Mouse (Mus musculus) mouse trophoblast stem cell (cell line): ENCODE measurements around the gene Fam19a2.

ENCODE experiments used
- in situ Hi-C, 2 experiments: fragments of 300-500 bp; cut with MseI, MboI; formaldehyde crosslinking; loops; 2 replicates in 1 of 2; 3 replicates in 1 of 2; pipeline ENCODE4 v1.15.1; 2025

Gene Fam19a2

DNA sequence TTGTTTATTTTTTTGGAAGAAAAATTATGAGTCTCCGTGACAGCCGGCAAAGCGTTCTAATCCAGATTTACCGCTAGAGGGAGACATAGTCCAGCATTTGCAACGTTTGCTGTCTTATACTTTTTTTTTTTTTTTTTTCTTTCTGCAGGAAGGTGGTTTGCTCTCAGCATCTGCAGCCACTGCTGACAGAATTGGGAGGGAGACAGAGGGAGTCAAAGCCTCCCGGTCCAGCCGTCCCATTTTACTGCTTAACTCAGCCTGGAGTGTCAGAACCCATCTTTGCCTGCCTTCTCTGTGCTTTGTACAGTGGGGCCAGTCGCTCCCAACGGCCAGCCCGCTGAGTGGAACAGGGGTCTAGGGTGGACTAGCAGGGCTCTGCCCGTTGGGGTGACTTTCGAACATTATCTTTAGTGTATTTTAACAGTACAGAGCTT lies at the start of gene Fam19a2:
Gene Fam19a2 (plus strand): TSS at position 121 of the 434 bp plus-strand sequence.
- in situ Hi-C loops: no loop called here

DNA sequence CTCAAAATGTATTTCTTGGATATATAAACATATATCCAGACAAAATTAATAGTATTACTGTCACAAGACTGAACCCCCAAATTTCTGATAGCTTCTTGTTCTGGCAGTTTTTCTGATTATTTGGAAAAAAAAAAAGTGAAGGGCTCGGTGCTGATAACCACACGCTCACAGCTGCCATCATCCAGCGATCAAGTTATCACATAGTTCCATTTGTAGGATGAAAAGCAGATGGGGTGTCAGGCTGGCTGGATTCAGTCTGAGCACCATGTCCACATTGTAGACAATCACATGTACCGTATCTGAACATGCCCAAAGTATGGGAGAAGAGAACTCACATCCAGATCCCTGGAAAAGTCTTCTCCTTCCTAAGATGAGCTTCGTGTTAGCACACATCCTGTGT lies 41.0 kb upstream of the Fam19a2 start:
- in situ Hi-C loops: no loop called here

DNA sequence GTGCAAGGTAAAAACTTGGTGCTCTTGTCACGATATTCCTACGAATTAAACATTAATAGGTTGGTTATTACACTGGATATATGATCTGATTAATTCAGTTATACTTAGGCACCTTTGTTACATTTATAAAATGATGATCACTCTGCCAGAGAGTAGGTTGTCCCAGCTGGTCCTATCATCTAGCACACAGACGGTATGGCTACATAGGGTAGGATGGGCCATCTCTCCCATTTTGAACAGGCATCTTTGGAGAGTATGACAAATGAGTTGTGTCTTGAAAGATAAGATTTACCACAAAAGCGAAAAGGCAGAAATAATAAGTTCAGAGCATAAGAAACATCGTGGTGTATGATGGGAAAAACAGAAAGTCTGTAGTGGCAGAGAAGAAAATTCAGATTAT lies 34.4 kb upstream of the Fam19a2 start:
- in situ Hi-C loops: no loop called here

DNA sequence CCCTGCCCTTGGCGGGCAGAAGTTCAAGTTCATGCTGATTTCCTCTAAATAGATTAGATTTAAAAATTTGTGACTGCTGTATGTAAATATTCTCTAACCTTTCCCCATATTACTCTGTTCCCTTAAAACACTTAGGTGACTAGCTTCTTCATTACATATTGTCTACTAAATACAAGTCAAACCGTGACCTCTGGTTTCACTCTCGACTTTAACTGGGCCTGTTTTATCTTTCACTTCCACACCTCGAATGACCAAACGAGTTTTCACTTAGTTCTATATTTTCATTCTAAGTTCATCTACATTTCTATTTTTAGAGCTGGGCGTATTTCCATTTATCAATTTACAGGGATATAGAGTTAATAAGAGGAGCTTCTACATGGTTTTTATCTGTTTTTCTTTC lies 15.7 kb upstream of the Fam19a2 start:
- in situ Hi-C loops: no loop called here

DNA sequence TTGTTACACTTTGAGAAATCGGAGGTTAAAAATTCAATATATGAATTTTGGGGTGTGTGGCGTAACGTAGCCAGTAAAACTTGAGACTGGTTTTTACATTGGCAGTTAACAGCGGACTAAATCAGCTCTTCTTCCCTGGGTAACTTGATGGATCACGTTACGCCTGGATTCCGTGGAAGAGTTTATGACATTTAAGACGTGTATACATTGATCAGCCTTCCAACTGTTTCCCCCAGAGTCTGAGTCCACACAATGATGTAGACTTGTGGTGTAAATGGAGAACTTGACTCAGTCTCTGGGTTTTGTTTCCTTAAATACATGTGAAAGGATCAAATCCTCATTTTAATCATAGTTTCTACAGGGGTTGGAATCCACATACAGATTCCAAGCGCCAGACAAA lies 11.9 kb upstream of the Fam19a2 start:
- in situ Hi-C loops: no loop called here

DNA sequence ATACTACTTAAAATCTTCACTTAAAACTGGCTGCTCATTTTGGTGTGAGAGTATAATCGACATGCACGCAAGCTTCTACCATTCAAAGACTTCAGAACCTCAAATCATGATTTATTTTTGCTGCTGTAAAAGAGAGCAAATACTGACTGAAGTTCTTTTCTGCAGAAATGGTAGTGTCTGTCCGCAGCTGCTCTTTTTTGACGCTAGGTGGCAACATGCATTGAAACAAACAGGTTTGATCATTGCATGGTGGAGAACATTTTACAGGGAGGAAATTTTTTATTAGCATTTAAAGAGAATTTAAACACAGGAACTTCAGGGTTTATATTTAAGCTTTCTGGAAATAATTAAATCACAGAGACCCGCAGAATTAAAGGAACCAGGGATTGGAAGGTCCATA lies 9.5 kb upstream of the Fam19a2 start:
- in situ Hi-C loops: no loop called here

DNA sequence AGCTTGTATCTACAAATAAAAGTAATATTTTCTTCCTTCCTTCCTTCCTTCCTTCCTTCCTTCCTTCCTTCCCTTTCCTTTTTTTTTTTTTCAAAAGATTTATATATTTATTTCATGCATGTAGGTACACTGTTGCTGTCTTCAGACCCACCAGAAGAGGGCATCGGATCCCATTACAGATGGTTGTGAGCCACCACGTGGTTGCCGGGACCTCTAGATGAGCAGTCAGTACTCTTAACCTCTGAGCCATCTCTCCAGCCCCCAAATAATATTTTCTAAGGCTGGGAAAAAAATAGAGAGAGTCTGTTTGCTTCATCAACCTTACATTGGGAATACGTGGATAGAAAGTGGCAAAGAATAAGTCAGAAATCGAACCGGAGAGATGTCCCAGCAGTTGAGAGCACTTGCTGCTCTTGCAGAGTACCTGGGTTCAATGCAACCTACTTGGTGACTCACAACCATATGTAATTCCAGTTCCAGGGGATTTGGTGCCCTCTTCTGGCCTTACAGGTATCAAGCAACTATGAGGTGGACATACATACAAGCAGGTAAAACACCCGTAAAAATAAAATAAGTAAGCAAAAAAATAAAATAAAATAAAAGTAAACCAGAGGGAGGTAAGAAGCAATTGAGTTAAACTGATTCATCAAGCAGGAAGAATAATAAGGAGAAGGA lies 8.0 kb upstream of the Fam19a2 start:
- in situ Hi-C loops: no loop called here

DNA sequence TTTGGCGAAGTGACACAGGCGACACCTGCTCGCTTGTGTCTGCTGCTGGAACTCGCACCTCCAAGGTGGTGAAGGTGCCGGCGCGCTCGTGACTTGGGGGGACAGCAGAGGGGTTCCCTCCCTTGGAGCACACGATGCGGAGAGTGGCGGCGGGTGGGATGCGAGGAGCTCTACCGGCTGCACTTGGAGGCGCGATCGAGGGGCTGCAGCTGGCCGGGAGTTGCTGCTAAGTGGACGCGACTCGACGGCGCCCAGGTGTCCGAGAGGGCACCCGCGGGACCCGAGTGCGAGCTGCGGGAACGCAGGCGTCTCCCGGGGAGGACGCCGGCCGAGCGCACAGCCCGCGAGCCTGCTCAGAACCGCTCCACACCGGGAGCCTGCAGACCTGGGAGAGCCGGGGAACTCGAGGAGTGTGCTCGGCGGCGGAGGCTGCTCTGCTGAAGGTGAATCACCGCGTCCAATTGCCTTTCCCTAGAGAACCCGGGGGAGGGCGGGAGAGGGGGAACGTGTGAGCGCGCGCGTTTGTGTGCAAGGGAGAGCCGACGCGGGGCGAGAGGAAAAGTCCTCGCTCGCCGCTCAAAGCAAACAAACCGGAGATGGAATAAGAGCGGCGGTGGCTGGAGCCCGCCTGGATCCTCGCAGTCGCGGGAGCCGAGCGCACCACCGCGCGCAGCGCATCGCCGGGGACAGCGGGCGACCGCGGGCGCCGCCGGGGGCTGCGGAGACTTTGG lies 830 bp downstream of the Fam19a2 start:
- in situ Hi-C loops: no loop called here

DNA sequence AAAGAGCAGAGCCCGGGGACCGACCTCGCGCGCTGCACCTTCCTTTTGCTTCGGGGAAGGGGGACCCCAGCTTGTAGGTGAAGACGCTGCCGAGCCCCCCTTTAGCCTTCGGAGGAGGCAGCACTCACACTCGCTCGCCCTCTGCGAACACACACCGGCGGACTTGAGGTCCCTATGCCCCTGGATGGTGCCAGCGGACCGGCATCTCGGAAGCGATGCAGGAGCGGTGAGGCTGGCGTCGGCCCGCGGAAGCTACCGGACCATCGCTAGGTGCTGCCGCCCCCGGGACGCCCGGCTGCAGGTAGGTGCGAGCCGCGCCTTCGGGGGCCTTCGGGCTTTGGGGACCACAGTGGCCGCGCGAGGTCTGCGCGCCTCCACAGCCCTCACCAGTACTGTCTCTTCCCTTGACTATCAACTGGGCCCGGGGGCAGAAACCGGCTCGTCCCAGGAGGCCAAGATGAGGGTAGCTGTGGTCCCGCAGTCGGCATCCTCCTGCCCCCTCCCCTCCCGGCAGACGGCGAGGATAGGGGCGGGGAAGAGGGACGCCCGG lies 1.5 kb downstream of the Fam19a2 start:
- in situ Hi-C loops: no loop called here

DNA sequence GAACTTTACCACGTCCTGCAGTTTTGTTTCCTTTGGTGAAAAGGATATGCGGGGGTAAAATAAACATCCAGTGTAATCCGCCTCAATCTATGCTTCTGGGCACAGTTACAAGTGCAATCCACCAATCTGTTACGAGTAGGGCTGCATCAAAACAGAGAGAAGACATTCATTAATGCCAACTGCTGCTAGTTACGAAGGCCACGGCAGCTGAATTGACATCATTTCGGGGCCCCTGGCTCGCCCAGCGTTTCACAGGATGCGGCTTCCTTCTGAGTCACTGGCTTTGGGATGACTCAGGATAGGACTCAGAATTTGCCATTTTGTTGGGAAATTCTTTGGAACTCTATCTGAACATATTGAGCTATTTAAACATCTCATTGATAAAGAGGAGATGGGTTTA lies 4.8 kb downstream of the Fam19a2 start:
- in situ Hi-C loops: no loop called here

DNA sequence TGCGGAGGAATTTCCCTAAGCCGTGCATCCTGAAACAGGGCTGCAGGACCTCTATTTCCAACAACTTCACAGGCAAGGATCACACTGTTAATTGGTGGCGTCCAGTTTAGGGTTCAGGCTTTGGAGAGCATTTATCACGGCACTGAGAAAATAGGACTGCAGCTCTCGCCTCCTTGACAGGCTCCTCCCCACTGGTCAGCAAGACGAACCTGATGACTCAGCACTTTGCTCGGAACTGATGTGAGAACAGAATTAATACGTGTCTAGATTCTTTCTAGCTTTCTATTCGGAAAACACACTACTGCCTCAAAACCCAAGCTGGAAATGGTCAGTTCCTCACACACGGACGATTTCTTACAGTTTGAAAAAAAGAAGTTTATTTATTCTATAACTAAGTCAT lies 10.8 kb downstream of the Fam19a2 start:
- in situ Hi-C loops: no loop called here

DNA sequence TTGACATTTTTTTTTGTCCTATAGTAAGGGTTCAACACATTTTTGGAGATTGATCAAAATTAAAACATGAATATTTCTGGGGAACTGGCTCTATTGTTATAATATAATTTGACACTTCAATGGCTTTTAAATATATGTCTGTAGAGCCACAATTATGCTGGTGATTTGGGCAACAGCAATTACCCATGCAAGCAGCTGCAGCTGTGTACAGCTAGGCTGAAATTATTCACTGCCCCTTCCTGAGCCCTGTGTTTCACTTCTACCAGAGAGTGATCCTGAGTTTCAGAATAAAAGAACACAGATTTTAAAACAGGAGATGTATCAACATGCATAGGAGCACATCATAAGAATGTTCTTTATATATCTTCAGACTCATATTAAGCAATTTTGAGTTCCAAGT lies 43.5 kb downstream of the Fam19a2 start:
- in situ Hi-C loops: no loop called here

DNA sequence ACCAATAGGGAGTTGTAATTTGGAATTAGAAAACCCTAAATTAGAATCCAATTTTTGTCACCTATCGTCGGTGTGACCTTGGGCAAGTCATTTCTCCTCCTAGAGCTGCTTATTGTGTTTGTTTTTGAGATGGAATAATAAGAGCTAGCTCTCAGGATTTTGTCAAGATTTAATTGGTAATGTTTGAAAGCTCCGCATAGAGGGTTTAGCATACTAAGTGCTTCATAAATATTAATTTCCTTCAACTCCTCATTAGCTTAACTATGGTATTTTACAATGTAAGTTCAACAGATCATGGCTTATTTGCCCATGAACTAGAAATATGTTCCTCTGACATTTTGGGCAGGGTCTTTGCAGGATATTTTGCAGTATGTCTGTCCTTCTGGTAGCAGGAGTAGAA lies 62.5 kb downstream of the Fam19a2 start:
- in situ Hi-C loops: no loop called here

DNA sequence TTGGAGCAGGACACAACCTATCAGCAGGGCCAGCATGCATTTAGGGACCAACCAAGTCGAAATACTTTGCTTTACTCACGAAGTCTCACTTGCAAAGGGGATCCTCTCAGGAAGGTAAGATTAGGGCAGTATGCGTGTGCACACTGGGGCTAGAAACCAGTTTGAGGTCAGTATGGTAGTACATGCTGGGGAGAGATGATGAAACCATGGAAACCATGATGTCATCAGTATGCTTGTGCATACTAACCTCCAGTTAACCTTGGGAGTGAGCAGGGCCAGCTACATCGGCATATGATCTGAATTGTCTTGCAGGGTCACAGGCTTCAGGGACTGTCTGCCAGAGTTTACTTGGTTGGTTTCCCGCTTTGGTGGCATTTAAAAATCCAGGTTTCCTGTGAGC lies 77.5 kb downstream of the Fam19a2 start:
- in situ Hi-C loops: no loop called here

DNA sequence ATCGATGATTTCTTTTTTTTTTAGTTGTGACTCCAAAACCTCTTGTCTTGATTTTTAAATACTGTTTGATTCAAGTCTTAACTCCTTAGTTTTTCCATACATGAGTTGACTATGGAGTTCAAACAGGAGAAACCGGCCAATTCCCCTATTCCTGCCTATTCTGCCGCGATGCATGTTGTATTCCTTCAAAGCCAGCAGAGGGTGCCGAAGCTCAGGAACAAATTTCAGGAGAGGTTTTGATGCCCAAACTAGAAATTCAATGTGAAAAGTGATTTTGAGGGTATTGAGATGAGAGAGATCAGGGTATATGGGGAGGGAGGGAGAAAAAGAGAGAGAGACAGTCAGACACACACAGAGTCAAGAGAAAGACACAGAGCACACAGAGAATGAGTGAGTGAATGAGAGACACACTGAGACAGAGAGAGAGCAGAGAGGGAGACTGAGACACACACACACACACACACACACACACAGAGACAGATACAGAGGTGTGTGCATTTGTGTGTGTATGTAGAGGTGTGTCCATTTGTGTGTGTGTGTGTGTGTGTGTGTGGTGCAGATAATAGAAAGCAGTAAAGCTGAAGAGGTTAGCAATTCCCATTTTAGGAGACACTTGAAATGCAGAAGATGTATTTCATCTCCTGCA lies 78.9 kb downstream of the Fam19a2 start:
- in situ Hi-C loops: no loop called here

DNA sequence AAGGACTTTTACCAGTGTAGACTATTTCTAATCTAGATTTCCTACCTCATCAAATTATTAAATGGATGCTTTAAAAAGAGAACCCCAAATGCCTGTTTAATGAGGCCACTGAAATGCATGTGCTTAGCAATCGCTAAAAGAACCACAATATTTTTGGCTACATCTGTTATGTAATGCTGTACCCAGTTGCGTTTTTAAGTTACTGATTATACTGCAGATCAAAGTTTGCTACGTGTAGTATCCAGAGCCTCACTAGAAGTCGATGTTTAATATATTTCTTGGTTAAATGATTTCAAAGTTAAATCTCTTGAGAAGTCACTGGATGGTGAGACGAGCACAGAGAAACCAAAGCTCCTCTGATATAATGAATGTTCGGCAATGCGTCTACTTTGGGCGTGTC lies 82.5 kb downstream of the Fam19a2 start:
- in situ Hi-C loops: no loop called here

DNA sequence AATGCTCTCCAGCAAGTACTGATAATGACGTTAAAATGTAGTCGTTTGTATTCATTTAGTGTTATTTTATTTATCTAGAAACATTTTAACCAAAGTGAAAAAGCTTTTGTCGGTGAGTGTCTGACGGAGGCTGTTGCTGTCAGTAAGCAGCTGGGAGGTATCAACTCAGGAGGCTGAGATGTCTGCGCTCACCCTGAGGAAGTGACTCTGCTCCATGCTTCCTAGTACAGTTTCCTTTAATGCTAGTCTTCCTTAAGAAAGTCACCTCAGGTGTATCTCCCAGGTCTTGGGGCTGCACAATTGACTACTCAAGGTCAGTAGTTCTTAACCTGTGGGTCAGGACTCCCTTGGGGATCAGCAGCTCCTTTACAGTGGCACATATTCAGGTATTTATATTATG lies 89.9 kb downstream of the Fam19a2 start:
- in situ Hi-C loops: no loop called here

DNA sequence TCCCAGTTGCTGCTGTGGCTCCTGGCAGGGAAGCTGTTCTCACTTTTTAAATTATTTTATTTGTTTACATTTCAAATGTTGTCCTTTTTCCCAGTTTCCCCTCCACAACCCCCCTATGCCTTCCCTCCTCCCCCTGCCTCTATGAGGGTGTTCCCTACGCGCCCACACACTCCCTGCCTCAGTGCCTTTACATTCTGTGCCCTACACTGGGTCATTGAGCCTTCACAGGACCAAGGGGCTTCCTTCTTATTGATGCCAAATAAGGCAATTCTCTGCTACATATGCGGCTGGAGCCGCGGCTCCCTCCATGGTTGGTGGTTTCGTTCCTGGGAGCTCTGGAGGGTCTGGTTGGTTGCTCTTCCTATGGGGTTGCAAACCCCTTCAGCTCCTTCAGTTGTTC lies 93.2 kb downstream of the Fam19a2 start:
- in situ Hi-C loops: no loop called here

DNA sequence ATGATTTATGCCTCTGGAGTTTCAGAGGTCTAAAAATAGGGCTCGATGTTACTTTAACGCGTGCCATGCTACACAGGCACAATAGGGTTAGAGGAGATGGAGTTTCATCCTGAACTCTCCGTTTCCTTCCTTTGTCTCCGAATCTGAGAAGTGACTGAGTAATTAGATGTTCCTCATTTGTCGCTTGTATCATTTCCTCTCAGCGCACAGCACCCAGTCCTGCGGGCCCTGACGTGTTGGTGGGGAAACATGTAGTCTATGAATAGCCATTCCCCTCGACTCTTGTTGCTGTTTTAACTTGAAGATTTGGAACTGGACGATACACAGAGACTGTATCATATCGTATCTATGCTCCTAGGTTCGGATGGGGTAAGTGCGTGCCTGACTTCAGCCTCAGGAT lies 96.7 kb downstream of the Fam19a2 start:
- in situ Hi-C loops: no loop called here

DNA sequence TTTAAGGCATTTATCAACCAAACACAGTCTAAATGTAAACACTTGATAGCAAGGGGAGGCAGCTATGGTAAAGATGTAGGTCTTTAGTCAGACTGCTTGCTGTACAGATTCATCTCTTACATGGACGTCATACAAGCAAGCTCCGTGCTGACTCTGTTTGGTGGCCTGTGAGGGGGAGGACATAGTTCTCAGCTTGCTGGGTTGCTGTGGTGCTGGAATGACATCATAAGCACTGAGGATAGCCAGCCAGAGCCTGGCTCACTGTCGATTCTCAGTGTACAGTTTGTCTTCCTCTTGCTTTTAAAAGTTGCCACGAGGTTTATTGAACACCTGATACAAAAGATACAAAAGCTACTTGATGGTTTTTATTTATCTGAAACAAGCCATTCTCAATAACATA lies 100.8 kb downstream of the Fam19a2 start:
- in situ Hi-C loops: no loop called here

DNA sequence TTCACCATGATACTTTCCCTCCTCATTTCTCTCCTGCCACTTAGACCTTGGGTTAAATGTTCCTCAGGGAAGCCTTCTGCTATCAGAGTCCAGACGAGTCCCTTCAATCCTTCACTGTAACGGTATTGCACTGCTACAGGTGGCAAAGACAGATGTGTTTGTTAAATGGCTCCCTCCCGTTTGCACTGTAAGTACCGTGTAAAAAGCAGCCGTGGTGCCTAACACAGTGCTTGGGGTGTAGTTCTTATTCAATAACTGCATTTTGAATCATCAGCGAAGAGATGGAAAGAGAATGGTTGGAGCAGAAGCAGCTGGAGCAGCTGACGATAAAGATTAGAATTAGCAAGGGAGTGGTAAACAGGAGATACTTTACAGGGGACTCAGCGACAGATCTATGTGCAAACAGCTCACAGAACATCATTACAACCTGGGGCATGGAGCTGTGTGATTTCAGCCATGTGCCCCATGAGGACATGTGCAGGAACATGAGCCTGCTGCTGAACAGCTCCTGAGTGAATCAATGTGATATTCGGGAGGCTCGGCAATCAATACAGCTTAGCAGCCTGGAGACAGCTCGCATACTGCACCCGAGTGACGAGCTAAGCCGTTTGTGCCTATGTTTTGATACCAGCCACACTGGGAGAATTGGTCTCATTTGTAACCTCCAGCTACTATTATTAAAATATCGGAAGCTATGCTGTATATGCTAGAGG lies 103.5 kb downstream of the Fam19a2 start:
- in situ Hi-C loops: no loop called here

DNA sequence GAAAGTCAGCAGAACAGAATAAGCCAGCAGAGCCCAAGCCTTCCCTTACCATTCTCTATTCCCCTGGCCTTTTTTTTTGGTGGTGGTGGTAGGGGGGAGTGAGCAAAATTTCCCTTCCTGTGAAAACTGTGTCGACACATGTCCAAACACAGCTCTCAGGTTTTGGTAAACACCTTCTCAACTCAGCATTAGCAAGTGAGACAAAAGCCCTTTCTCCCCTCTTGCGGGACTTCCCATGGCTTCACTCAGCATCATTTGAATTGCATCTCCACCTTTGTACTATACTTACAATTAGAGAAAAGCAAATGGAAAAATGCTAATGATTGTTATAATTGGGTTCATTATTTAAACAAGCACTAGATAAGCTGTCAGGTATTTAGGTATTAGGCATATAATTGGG lies 119.5 kb downstream of the Fam19a2 start:
- in situ Hi-C loops: no loop called here
